Mouse (Mus musculus): ENCODE data around the gene Tmem178b.

- TF ChIP-seq CTCF (IDR thresholded peaks at IDR 0.05; ENCODE audit: insufficient read depth, low read length) (no peak), POLR2A (IDR thresholded peaks at IDR 0.05; ENCODE audit: borderline replicate concordance, extremely low read depth, low read depth, low read length) (no peak)
Measured at GRCm38 (mm10) chr6:40110729-40111128, 237.7 kb downstream of the Tmem178b start.
